Mouse (Mus musculus) heart, adult 2 months (tissue): ENCODE measurements around the gene Gm49661.

Experiments used
- CTCF ChIP-seq: fragments of 200-600 bp; IDR thresholded peaks from 2 replicates; pipeline ENCODE4 v1.8.1; 2022; ENCODE audit warnings: antibody characterized with exemption, mild to moderate bottlenecking, moderate library complexity
- EP300 ChIP-seq: fragments of 200-500 bp; IDR thresholded peaks from 2 replicates; pipeline ENCODE4 v1.6.1; 2011; ENCODE audit warnings: low read depth, low read length, control low read depth; ENCODE audit not compliant: insufficient read depth
- POLR2A ChIP-seq: fragments of 200-500 bp; IDR thresholded peaks from 2 replicates; pipeline ENCODE4 v1.6.1; 2011; ENCODE audit warnings: mild to moderate bottlenecking, low read depth, low read length, control low read depth; ENCODE audit not compliant: insufficient read depth

DNA sequence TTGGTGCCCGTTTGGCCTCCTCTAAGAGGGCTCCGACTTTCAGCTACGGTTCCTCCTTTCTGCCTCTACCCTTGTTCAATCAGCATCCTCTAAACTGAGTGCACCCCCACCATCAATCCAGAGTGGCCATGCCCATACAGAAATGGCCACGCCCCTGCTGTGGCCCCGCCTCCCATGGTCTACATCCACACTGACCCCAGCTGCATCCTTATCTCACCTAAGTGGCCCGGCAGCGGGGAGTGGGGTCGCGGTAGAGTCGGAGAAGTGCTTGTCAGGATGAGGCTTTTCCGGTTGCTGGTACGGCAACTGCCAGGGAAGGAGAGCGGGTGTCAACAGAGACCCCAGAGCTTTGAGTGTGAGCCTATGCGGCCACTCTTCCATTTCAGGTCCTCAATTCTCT lies 33.7 kb downstream of the Gm49661 start:
- TF ChIP-seq EP300 (no peak), CTCF (no peak), POLR2A (no peak)
